Mouse (Mus musculus): ENCODE measurements around the gene Cdc16.

DNA sequence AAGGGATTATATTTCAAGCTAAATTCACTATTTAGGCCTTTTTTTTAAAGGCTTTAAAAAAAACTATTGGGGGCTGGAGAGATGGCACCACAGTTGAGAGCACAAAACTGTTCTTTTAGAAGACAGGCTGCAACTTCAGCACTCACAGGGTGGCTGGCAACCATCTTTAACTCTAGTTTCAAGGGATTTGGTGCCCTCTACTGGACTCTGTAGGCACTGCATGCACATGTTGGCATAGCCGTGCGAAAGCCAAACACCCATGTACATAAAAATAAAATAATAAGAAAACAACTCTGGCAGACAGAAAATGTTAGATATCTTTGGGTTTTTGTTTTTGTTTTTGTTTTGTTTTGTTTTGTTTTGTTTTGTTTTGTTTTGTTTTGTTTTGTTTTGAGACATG is 3.8 kb upstream of the Cdc16 start:
- TF ChIP-seq CTCF (IDR thresholded peaks at IDR 0.05; ENCODE audit: borderline replicate concordance, control insufficient read depth, extremely low read depth, insufficient read depth, low read length, poor library complexity) = no peak
- TF ChIP-seq POLR2A (IDR thresholded peaks at IDR 0.05; ENCODE audit: control insufficient read depth, extremely low read depth, insufficient read depth, low read length, poor library complexity) = no peak
